Mouse (Mus musculus): ENCODE measurements around the gene Arpc1b. TPM values are rescaled to one million over a fixed set of nuclear protein-coding genes. Genes with fewer than 3 reads are reported as not detected.
"Not testable (repeated sequence)": the region's sequence is repeated elsewhere in the genome, so short reads cannot be mapped to it uniquely, and the experiment has no call there.

Arpc1b gene
- polyA plus RNA-seq, 2 experiments = 74.7 to 80.1 TPM

DNA sequence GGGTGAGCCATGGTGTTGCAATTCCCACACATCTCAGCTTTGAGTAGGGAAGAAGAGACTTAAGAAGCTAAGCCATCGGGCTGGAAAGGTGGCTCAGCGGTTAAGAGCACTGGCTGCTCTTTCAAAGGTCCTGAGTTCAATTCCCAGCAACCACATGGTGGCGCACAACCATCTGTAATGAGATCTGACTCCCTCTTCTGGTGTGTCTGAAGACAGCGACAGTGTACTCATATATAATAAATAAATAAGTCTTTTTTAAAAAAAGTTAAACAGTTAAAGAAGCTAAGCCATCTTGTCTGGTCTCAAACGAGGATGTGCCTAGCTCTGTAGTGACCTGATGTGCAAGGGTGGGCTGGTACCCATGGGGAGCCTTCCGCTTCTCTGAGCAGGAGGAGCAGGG lies 19.3 kb downstream of the Arpc1b start:
- 74% methylated on average over 6 of the region's 6 CpGs for WGBS (ENCODE audit: insufficient replicate concordance)
- TF ChIP-seq CTCF (IDR thresholded peaks at IDR 0.05; ENCODE audit: low read depth) = peak; percentile 56

DNA sequence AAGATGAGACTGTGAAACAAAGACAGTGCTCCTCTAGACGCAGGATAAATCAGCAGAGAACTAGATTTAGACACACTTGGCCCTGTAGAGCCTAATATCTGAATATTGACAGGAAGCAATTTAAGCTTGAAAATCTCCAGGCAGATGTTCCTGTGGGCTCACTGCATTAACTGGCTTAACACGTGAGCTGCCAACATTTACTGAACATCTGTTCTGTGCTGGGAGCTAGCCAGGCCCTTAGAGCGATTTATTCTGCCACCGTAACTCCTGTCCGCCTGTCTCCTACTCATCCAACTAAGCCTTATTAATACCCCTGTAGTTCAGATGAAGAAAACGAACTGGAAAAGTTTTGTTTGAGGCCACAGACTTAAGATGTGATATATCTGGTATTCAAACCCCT lies 24.8 kb downstream of the Arpc1b start:
- Histone ChIP-seq H3K4me1 (replicated peaks; ENCODE audit: control insufficient read depth in 2 of 2, insufficient read depth in 2 of 2, low read length in 1 of 2) (peaks cover 14 to 16% of the 10 kb centered on the region in 2 experiments), H3K27ac (no peak overlapping the region), H3K36me3 (replicated peaks; ENCODE audit: control insufficient read depth, insufficient read depth, low read depth) (peaks cover 48% of the 10 kb centered on the region), H3K4me3 (ENCODE audit: insufficient read depth in 1 of 2, low read depth in 2 of 2, low read length in 2 of 2) (peak overlapping the region; percentile 97 to 98), H3K9ac (replicated peaks) (peak overlapping the region; percentile 98), H3K4me2 (ENCODE audit: low read depth) (peak overlapping the region; percentile 98), H3K9me3 (ENCODE audit: control insufficient read depth, low read length) (no peaks in the 10 kb centered on the region), H3K27me3 (ENCODE audit: control insufficient read depth, insufficient read depth, low read length) (no peaks in the 10 kb centered on the region)
- DNase-seq (ENCODE audit: low read depth in 3 of 3, low spot score in 3 of 3) = no peak
- no peak for ATAC-seq (ENCODE audit: insufficient read depth)
- no peak for TF ChIP-seq CTCF (IDR thresholded peaks at IDR 0.05; ENCODE audit: low read depth)
- TF ChIP-seq EP300 (IDR thresholded peaks at IDR 0.05; ENCODE audit: low read depth) = no peak
- 17% methylated on average over 6 of the region's 6 CpGs for whole genome bisulfite sequencing (ENCODE audit: insufficient replicate concordance)

More for the DNA sequence above, 19.3 kb downstream of the Arpc1b start:
- H3K9ac ChIP-seq (replicated peaks); H3K27me3 ChIP-seq (ENCODE audit: control insufficient read depth, insufficient read depth, low read length); H3K4me3 ChIP-seq (ENCODE audit: insufficient read depth in 1 of 2, low read depth in 2 of 2, low read length in 2 of 2); H3K4me1 ChIP-seq (replicated peaks; ENCODE audit: control insufficient read depth in 2 of 2, insufficient read depth in 2 of 2, low read length in 1 of 2); H3K4me2 ChIP-seq (ENCODE audit: low read depth); DNase-seq (ENCODE audit: low read depth in 3 of 3, low spot score in 3 of 3); H3K27ac ChIP-seq; H3K9me3 ChIP-seq (ENCODE audit: control insufficient read depth, low read length); ATAC-seq (ENCODE audit: insufficient read depth): not testable (repeated sequence)
- peaks cover 61% of the 10 kb centered on the region for H3K36me3 ChIP-seq (replicated peaks; ENCODE audit: control insufficient read depth, insufficient read depth, low read depth)

DNA sequence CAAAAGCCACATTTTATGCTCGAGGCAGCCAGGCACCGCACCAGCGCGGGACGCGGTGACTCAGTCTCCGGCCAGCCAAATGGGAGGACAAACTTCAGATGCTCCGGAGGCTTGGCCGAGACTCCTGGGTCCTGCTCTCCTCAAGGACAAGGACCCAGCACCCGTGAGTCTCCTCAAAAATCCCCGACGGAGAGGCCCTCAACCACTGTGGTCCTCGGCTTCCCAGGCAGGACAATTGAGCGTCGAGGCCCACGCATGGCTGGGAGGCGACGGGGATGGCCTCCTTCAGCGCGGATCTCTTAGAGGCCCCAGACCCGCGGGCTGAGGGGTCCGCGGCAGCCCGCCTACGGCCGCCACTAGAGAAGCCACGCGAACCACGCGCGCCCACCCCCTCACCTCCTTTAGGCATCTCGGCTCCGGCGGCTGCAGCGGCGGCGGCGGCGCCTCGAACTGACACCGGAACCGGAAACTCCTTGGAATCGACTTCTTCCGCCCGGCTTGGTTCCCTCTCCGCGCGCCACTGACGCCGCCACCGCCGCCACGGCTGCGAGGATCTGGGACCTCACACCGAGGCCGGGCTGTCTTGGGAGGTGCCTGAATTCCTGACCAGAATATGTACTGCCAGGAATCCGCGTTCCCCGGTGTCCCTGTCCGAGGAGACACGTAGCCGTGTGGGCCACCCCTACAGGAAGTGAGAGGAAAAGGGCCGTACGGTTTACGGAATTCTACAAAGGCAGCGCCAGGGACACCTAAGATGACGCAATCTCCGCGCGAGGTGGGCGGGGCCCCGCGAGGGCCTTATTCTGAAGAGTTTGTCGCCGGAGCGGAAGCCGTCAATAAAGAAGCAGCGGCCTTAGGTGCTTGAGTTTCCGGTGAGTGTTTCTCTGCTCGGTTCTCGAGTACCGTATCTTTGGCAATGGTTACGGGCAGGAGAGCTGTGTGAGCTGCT lies 25.8 kb downstream of the Arpc1b start, which contains the start of the genes Pdap1 and Bud31:
Gene Pdap1 (minus strand): TSS at position 668 of the 949 bp plus-strand sequence.
Gene Bud31 (plus strand): TSS at position 792 of the 949 bp plus-strand sequence.
- TF ChIP-seq CTCF (IDR thresholded peaks at IDR 0.05; ENCODE audit: low read depth) = peak; percentile 18; the same call in 1 of the 2 replicates
- peak; percentile 85 for TF ChIP-seq EP300 (IDR thresholded peaks at IDR 0.05; ENCODE audit: low read depth)
- DNase-seq (ENCODE audit: low read depth in 3 of 3, low spot score in 3 of 3) (peak; percentile 81 to 86 (median 82)), ATAC-seq (ENCODE audit: insufficient read depth) (peak; percentile 93)
- H3K36me3 ChIP-seq (replicated peaks; ENCODE audit: control insufficient read depth, insufficient read depth, low read depth) = peaks cover 48% of the 10 kb centered on the region
- peaks cover 14 to 16% of the 10 kb centered on the region in 2 experiments for H3K4me1 ChIP-seq (replicated peaks; ENCODE audit: control insufficient read depth in 2 of 2, insufficient read depth in 2 of 2, low read length in 1 of 2)
- H3K4me3 ChIP-seq (ENCODE audit: insufficient read depth in 1 of 2, low read depth in 2 of 2, low read length in 2 of 2) = peak within 1 kb of the TSS; percentile 98
- peak within 1 kb of the TSS; percentile 98 for H3K4me2 ChIP-seq (ENCODE audit: low read depth)
- H3K9ac ChIP-seq (replicated peaks) = peak within 1 kb of the TSS; percentile 98
- under 1% methylated on average over 84 of the region's 84 CpGs for WGBS (ENCODE audit: insufficient replicate concordance)
- H3K27ac ChIP-seq = peak within 1 kb of the TSS; percentile 94
- H3K27me3 ChIP-seq (ENCODE audit: control insufficient read depth, insufficient read depth, low read length) = no peaks in the 10 kb centered on the region
- no peaks in the 10 kb centered on the region for H3K9me3 ChIP-seq (ENCODE audit: control insufficient read depth, low read length)

DNA sequence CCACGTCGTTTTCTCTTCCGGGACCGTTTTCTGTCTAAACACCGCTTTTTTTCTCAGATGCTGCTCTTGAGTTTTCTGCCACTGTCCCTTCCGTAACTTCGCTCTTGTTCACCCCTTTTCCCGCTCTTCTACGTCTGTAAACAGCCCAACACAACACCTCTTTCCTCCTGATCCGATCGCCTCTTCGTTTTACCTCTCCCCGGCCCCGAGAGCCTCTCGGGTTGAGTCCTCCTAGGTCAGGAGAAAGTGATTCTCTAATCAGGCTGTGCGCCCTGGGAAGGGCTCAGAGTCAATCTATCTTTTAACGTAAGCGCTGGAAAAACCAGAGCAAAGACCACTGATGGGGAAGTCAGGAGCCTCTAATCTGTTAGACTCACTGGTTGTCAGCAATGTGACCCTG lies 26.6 kb downstream of the Arpc1b start:
- H3K27ac ChIP-seq = peak overlapping the region; percentile 94
- WGBS (ENCODE audit: insufficient replicate concordance) = under 1% methylated on average over 18 of the region's 18 CpGs
- peak; percentile 31; the same call in 1 of the 2 replicates for ATAC-seq (ENCODE audit: insufficient read depth)

DNA sequence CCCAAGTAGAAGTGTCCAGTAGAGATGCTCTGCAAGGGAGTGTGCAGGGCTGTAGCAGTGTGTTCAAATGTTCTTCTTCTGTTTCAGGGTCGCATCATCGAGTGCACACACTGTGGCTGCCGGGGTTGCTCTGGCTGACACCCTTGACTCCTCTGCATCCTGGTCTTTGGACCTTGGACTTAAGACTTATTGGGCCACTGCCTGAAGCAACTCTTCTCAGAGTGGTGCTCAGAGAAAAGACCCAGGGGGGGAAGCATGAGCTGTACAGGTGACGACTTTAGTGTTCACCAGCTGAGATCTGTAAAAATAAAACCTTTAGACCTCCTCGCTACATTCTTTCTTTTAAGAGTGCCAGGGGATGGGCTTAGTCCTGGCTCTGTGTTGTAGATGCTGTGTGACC lies 33.7 kb downstream of the Arpc1b start:
- no peak for TF ChIP-seq CTCF (IDR thresholded peaks at IDR 0.05; ENCODE audit: low read depth)
- no peak for TF ChIP-seq EP300 (IDR thresholded peaks at IDR 0.05; ENCODE audit: low read depth)
- Histone ChIP-seq H3K4me3 (ENCODE audit: insufficient read depth in 1 of 2, low read depth in 2 of 2, low read length in 2 of 2) (no peak overlapping the region), H3K27ac (no peak overlapping the region), H3K4me1 (replicated peaks; ENCODE audit: control insufficient read depth in 2 of 2, insufficient read depth in 2 of 2, low read length in 1 of 2) (peaks cover 3 to 18% of the 10 kb centered on the region in 2 experiments; a peak in 3 of 4 replicates), H3K9me3 (ENCODE audit: control insufficient read depth, low read length) (no peaks in the 10 kb centered on the region), H3K9ac (replicated peaks) (no peak overlapping the region), H3K4me2 (ENCODE audit: low read depth) (no peak overlapping the region), H3K36me3 (replicated peaks; ENCODE audit: control insufficient read depth, insufficient read depth, low read depth) (peaks cover 87% of the 10 kb centered on the region), H3K27me3 (ENCODE audit: control insufficient read depth, insufficient read depth, low read length) (no peaks in the 10 kb centered on the region)
- DNase-seq (ENCODE audit: low read depth in 3 of 3, low spot score in 3 of 3) = no peak
- 88% methylated on average over 5 of the region's 5 CpGs for WGBS (ENCODE audit: insufficient replicate concordance)
- no peak for ATAC-seq (ENCODE audit: insufficient read depth)

More for the DNA sequence above, 26.6 kb downstream of the Arpc1b start:
- no peak for DNase-seq (ENCODE audit: low read depth in 3 of 3, low spot score in 3 of 3)
- peak overlapping the region; percentile 98 for H3K4me2 ChIP-seq (ENCODE audit: low read depth)
- H3K27me3 ChIP-seq (ENCODE audit: control insufficient read depth, insufficient read depth, low read length) = no peaks in the 10 kb centered on the region
- H3K9me3 ChIP-seq (ENCODE audit: control insufficient read depth, low read length) = no peaks in the 10 kb centered on the region
- peaks cover 49% of the 10 kb centered on the region for H3K36me3 ChIP-seq (replicated peaks; ENCODE audit: control insufficient read depth, insufficient read depth, low read depth)
- H3K4me1 ChIP-seq (replicated peaks; ENCODE audit: control insufficient read depth in 2 of 2, insufficient read depth in 2 of 2, low read length in 1 of 2) = peaks cover 14 to 16% of the 10 kb centered on the region in 2 experiments
- TF ChIP-seq EP300 (IDR thresholded peaks at IDR 0.05; ENCODE audit: low read depth) (no peak), CTCF (IDR thresholded peaks at IDR 0.05; ENCODE audit: low read depth) (no peak)
- H3K4me3 ChIP-seq (ENCODE audit: insufficient read depth in 1 of 2, low read depth in 2 of 2, low read length in 2 of 2) = peak overlapping the region; percentile 98
- peak overlapping the region; percentile 98 for H3K9ac ChIP-seq (replicated peaks)

Data from liver, embryonic 14.5 days (tissue).